Mouse (Mus musculus): ENCODE results near the gene Abca8a. TPM values are rescaled to one million over a fixed set of nuclear protein-coding genes. Genes with fewer than 3 reads are reported as not detected.
"Not testable (repeated sequence)": the region's sequence is repeated elsewhere in the genome, so short reads cannot be mapped to it uniquely, and the experiment has no call there.

Abca8a gene
- polyA plus RNA-seq, 1 experiment: 7.6 TPM

DNA sequence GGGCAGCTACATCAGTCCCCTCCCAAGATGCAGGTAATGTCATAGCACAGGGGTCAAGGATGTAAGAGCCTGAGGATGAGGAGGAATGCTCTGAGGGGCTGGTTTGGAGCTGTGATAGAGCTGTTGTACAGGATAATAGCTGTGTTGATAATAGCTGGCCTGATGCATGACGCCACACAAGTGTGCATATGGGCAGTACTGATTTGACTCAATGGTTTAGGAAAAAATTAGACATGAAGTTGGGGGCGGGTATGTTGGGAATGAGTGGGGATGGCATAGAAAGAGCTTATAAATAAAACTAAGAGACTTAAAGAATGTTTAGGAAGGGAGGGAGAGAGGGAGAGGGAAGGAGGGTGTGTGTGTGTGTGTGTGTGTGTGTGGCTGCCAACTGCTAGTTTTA is 105.5 kb downstream of the Abca8a start:
- Histone ChIP-seq H3K4me1 (ENCODE audit: control insufficient read depth, insufficient read depth, low read length) (no peaks in the 10 kb centered on the region), H3K36me3 (ENCODE audit: control insufficient read depth, insufficient read depth, low read length) (no peaks in the 10 kb centered on the region), H3K4me3 (ENCODE audit: insufficient read depth, low read depth, low read length) (no peak overlapping the region), H3K27ac (ENCODE audit: insufficient read depth, low read depth, low read length) (no peak overlapping the region), H3K27me3 (replicated peaks; ENCODE audit: control insufficient read depth, insufficient read depth, low read length) (no peaks in the 10 kb centered on the region)
- 94% methylated on average over 2 of the region's 2 CpGs for WGBS
- no peak for TF ChIP-seq POLR2A (IDR thresholded peaks at IDR 0.05; ENCODE audit: low read depth, low read length)
- no peak for TF ChIP-seq CTCF (conservative IDR thresholded peaks at IDR 0.05; ENCODE audit: insufficient read depth, insufficient read length, low read depth, low read length)
- no peak for DNase-seq

DNA sequence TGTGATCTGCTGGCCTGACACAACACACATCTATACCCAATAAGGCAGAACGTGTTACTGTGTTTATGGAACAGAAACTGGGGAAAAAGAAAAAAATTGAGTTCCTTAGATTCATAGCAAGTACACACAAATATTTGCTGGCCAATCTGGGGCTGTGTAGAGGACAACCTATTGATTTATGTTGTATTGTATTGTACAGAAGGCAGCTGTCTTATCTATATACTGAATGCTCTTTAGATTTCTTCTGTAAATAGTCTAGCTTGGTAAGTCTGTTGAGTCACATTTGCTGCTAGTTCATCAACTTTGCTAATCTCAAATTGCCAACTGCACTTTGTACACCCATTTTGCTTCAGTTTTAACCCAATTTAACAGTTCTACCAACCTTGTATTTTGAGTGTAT is 107.6 kb downstream of the Abca8a start:
- Histone ChIP-seq H3K36me3 (ENCODE audit: control insufficient read depth, insufficient read depth, low read length) (no peaks in the 10 kb centered on the region), H3K4me1 (ENCODE audit: control insufficient read depth, insufficient read depth, low read length) (no peaks in the 10 kb centered on the region), H3K27me3 (replicated peaks; ENCODE audit: control insufficient read depth, insufficient read depth, low read length) (no peaks in the 10 kb centered on the region), H3K27ac (ENCODE audit: insufficient read depth, low read depth, low read length) (no peak overlapping the region), H3K4me3 (ENCODE audit: insufficient read depth, low read depth, low read length) (no peak overlapping the region)
- DNase-seq: no peak
- TF ChIP-seq POLR2A (IDR thresholded peaks at IDR 0.05; ENCODE audit: low read depth, low read length): no peak
- TF ChIP-seq CTCF (conservative IDR thresholded peaks at IDR 0.05; ENCODE audit: insufficient read depth, insufficient read length, low read depth, low read length): no peak
- 76% methylated on average over 1 of the region's 1 CpGs for WGBS

DNA sequence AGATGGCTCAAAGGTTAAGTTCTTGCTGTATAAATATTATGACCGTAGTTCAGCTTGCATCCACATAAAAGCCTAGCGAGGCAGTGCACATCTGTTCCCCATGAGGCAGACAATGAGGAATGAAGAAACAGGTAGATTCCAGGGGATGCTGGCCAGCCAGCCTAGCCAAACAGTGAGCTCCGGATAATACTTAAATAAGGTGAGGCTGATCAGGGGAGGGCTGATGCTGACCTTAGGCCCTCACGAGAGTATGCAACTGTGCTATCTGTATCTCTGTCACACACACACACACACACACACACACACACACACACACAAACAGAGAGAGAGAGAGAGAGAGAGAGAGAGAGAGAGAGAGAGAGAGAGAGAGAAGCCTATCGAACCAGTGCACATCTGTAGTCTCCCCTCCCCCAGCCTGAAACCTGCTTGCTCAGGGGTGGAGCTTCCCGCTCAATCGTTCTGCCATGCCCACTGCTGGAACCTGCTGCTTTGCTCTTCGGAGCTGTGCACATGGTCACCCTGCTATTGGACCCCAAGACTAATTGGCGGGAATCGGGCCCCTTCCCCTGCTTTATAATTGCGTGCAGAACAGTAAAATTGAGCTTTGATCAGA is 108.2 kb downstream of the Abca8a start:
- not testable (repeated sequence) for H3K27ac ChIP-seq (ENCODE audit: insufficient read depth, low read depth, low read length); H3K4me1 ChIP-seq (ENCODE audit: control insufficient read depth, insufficient read depth, low read length); H3K4me3 ChIP-seq (ENCODE audit: insufficient read depth, low read depth, low read length); H3K36me3 ChIP-seq (ENCODE audit: control insufficient read depth, insufficient read depth, low read length); H3K27me3 ChIP-seq (replicated peaks; ENCODE audit: control insufficient read depth, insufficient read depth, low read length); DNase-seq
- WGBS: 47% methylated on average over 11 of the region's 11 CpGs

DNA sequence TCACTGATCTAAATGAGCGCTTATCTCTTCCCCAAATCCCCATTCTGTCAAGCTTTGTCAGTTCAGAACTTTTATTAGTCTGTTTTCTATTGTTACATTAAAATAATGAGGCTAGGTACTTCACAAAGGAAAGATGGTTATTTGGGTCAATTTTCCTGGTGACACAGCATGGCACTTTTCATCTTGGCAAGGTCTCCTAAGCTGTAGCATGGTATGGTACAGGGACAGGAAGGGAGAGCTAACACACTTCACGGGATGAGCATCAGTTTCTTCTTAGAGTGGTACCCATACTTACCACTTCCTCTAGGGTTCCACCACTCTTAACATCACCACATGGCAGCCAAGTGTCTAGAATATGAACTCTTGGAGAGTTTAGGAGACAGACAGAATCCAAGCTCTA is 113.9 kb downstream of the Abca8a start:
- Histone ChIP-seq H3K4me3 (ENCODE audit: insufficient read depth, low read depth, low read length) (no peak overlapping the region), H3K27me3 (replicated peaks; ENCODE audit: control insufficient read depth, insufficient read depth, low read length) (no peaks in the 10 kb centered on the region), H3K4me1 (ENCODE audit: control insufficient read depth, insufficient read depth, low read length) (no peaks in the 10 kb centered on the region), H3K36me3 (ENCODE audit: control insufficient read depth, insufficient read depth, low read length) (no peaks in the 10 kb centered on the region), H3K27ac (ENCODE audit: insufficient read depth, low read depth, low read length) (no peak overlapping the region)
- TF ChIP-seq POLR2A (IDR thresholded peaks at IDR 0.05; ENCODE audit: low read depth, low read length) (no peak), CTCF (conservative IDR thresholded peaks at IDR 0.05; ENCODE audit: insufficient read depth, insufficient read length, low read depth, low read length) (no peak)
- DNase-seq: no peak
- 91% methylated on average over 2 of the region's 2 CpGs for WGBS

Other genes starting within 250 kb of the Abca8a start
- gene Abca8b, start 100.1 kb downstream of the Abca8a start, polyA plus RNA-seq (2012; rRNA removed): 0.54 and 0.69 TPM in 2 replicates
- 2.0 and 2.6 TPM in 2 replicates for gene Abca9, start 72.2 kb upstream of the Abca8a start, polyA plus RNA-seq (2012; rRNA removed)
- 0.56 and 0.57 TPM in 2 replicates for gene Abca6, start 155.8 kb upstream of the Abca8a start, polyA plus RNA-seq (2012; rRNA removed)
- gene Abca5, start 241.7 kb upstream of the Abca8a start, polyA plus RNA-seq (2012; rRNA removed): 1.3 and 2.0 TPM in 2 replicates